Mouse (Mus musculus): ENCODE data around the gene D5Ertd579e. TPM values are rescaled to one million over a fixed set of nuclear protein-coding genes. Genes with fewer than 3 reads are reported as not detected.

The D5Ertd579e gene
- 12.8 and 13.1 TPM in 2 replicates for polyA plus RNA-seq (2012; rRNA removed)

GRCm38 (mm10) chr5:36695461-36696231, at the start of gene D5Ertd579e:
Gene D5Ertd579e, minus strand, starts transcription at chr5:36696024.

GRCm38 (mm10) chr5:36593176-36593575, 102.6 kb downstream of the D5Ertd579e start, which contains the start of gene Tbc1d14:
Gene Tbc1d14, minus strand, starts transcription at chr5:36593276.

Other genes starting within 250 kb of the D5Ertd579e start
- 25.5 and 25.8 TPM in 2 replicates for gene Grpel1, start 231.0 kb downstream of the D5Ertd579e start, polyA plus RNA-seq (2012; rRNA removed)
- gene Tada2b, start 211.7 kb downstream of the D5Ertd579e start, polyA plus RNA-seq (2012; rRNA removed): 4.4 and 4.7 TPM in 2 replicates
- 0.07 and 0.10 TPM in 2 replicates for gene Ccdc96, start 211.4 kb downstream of the D5Ertd579e start, polyA plus RNA-seq (2012; rRNA removed)
- 8.1 and 9.1 TPM in 2 replicates for gene Tbc1d14, start 102.7 kb downstream of the D5Ertd579e start, polyA plus RNA-seq (2012; rRNA removed)
- 12.0 and 12.3 TPM in 2 replicates for gene Bloc1s4, start 52.6 kb upstream of the D5Ertd579e start, polyA plus RNA-seq (2012; rRNA removed)
- gene Mrfap1, start 100.7 kb upstream of the D5Ertd579e start, polyA plus RNA-seq (2012; rRNA removed): 88.5 and 88.6 TPM in 2 replicates
- gene Man2b2, start 134.6 kb upstream of the D5Ertd579e start, polyA plus RNA-seq (2012; rRNA removed): 19.8 and 21.1 TPM in 2 replicates
- 0.01 and 0.02 TPM in 2 replicates for gene Ppp2r2c, start 172.5 kb upstream of the D5Ertd579e start, polyA plus RNA-seq (2012; rRNA removed)